Mouse (Mus musculus) embryonic fibroblast, embryonic 13.5 days (primary cell): ENCODE results near the gene Dynlt1c. TPM values are rescaled to one million over a fixed set of nuclear protein-coding genes. Genes with fewer than 3 reads are reported as not detected.
"Not testable (repeated sequence)": the region's sequence is repeated elsewhere in the genome, so short reads cannot be mapped to it uniquely, and the experiment has no call there.

Experiments used
- H3K27ac ChIP-seq: 2 replicates; pipeline ENCODE4 v1.5.1; 2012; ENCODE audit warnings: low read length, control low read depth, inconsistent platforms; ENCODE audit not compliant: insufficient read depth
- H3K4me1 ChIP-seq: 2 replicates; pipeline ENCODE4 v1.6.1; 2011; ENCODE audit warnings: low read length; ENCODE audit not compliant: control insufficient read depth, insufficient read depth
- H3K4me3 ChIP-seq: 2 replicates; pipeline ENCODE4 v1.5.1; 2011; ENCODE audit warnings: mild to moderate bottlenecking, control low read depth, low read length; ENCODE audit not compliant: insufficient read depth
- polyA plus RNA-seq: library from polyadenylated mRNA; stranded (reverse); fragments of >200 nt; gene quantifications from 2 replicates; pipeline ENCODE4 v1.2.4, GENCODE M21; 2011; ENCODE audit warnings: low read depth; ENCODE audit not compliant: missing spikeins, insufficient read length

Gene Dynlt1c
- polyA plus RNA-seq, 1 experiment, result 14.7 TPM

GRCm38 (mm10) chr17:6602205-6602604, 734 bp downstream of the Dynlt1c start:
- H3K4me1 ChIP-seq, H3K27ac ChIP-seq, H3K4me3 ChIP-seq: not testable (repeated sequence)

- H3K27ac ChIP-seq, H3K4me1 ChIP-seq, H3K4me3 ChIP-seq: not testable (repeated sequence)
Measured at GRCm38 (mm10) chr17:6605347-6605746, 3.9 kb downstream of the Dynlt1c start.

- not testable (repeated sequence) for H3K4me1 ChIP-seq, H3K4me3 ChIP-seq, H3K27ac ChIP-seq
Measured at GRCm38 (mm10) chr17:6613524-6613923, 12.1 kb downstream of the Dynlt1c start.

- not testable (repeated sequence) for H3K4me1 ChIP-seq, H3K4me3 ChIP-seq, H3K27ac ChIP-seq
Measured at GRCm38 (mm10) chr17:6614316-6614715, 12.8 kb downstream of the Dynlt1c start.

- not testable (repeated sequence) for H3K4me3 ChIP-seq, H3K4me1 ChIP-seq, H3K27ac ChIP-seq
Measured at GRCm38 (mm10) chr17:6616731-6617130, 15.3 kb downstream of the Dynlt1c start.

GRCm38 (mm10) chr17:6617689-6618400, 16.4 kb downstream of the Dynlt1c start:
- not testable (repeated sequence) for H3K4me1 ChIP-seq, H3K27ac ChIP-seq, H3K4me3 ChIP-seq

- not testable (repeated sequence) for H3K27ac ChIP-seq, H3K4me1 ChIP-seq, H3K4me3 ChIP-seq
Measured at GRCm38 (mm10) chr17:6619271-6619670, 17.8 kb downstream of the Dynlt1c start.

- not testable (repeated sequence) for H3K4me1 ChIP-seq
Measured at GRCm38 (mm10) chr17:6620035-6620434, 18.6 kb downstream of the Dynlt1c start.

GRCm38 (mm10) chr17:6620730-6621451, 19.4 kb downstream of the Dynlt1c start:
- H3K27ac ChIP-seq, H3K4me1 ChIP-seq, H3K4me3 ChIP-seq: not testable (repeated sequence)

More at GRCm38 (mm10) chr17:6620035-6620434, 18.6 kb downstream of the Dynlt1c start:
- H3K27ac ChIP-seq, H3K4me3 ChIP-seq: not testable (repeated sequence)

- not testable (repeated sequence) for H3K4me3 ChIP-seq, H3K4me1 ChIP-seq
Measured at GRCm38 (mm10) chr17:6621976-6622375, 20.5 kb downstream of the Dynlt1c start.

GRCm38 (mm10) chr17:6624926-6625558, 23.6 kb downstream of the Dynlt1c start:
- not testable (repeated sequence) for H3K4me3 ChIP-seq, H3K27ac ChIP-seq, H3K4me1 ChIP-seq

More at GRCm38 (mm10) chr17:6621976-6622375, 20.5 kb downstream of the Dynlt1c start:
- not testable (repeated sequence) for H3K27ac ChIP-seq

GRCm38 (mm10) chr17:6630398-6630797, 28.9 kb downstream of the Dynlt1c start:
- H3K27ac ChIP-seq, H3K4me3 ChIP-seq, H3K4me1 ChIP-seq: not testable (repeated sequence)

- not testable (repeated sequence) for H3K4me1 ChIP-seq, H3K27ac ChIP-seq
Measured at GRCm38 (mm10) chr17:6632850-6633249, 31.4 kb downstream of the Dynlt1c start.

GRCm38 (mm10) chr17:6635781-6636180, 34.3 kb downstream of the Dynlt1c start:
- not testable (repeated sequence) for H3K27ac ChIP-seq, H3K4me1 ChIP-seq, H3K4me3 ChIP-seq

More at GRCm38 (mm10) chr17:6632850-6633249, 31.4 kb downstream of the Dynlt1c start:
- H3K4me3 ChIP-seq, result not testable (repeated sequence)
